Mouse (Mus musculus): ENCODE measurements around the gene Fgfr2. TPM values are rescaled to one million over a fixed set of nuclear protein-coding genes. Genes with fewer than 3 reads are reported as not detected.

Fgfr2 gene
- polyA plus RNA-seq, 1 experiment from 2014 or later, result 11.4 TPM

DNA sequence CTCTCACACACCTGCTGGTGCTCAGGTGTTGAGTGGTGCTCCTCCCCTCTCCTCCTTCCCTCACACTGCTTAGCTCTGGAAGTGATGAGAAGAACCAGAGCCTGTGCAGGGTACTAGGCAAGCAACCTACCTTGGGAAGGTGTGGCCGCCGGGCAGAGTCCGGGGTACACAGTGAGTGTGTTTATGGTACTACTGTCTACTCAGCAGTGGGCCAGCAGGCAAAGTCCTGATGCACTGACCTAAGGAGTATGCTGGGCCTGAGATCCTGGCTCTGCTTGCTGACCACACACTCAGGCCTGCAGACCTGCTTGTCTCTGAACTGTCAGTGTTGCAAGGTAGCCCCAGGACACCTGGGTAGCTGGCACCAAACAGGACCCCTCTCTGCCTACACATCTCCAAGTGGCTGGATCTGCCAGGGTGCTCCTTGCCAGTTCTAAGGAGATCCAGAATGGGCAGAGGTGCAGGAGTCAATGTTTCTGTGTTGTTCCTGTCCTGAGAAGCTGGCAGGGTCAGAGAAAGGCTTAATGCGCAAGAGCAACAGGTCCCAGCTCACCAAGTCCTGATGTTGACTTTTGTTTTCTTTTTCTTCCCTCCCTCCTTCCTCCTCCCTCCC, 2488.8 kb downstream of the Fgfr2 start:
- Histone ChIP-seq H3K9ac (ENCODE audit: low read depth, low read length) (no peak overlapping the region), H3K9me3 (replicated peaks; ENCODE audit: control insufficient read depth, low read length) (no peaks in the 10 kb centered on the region)
- no peak for ATAC-seq (ENCODE audit: low read depth)

DNA sequence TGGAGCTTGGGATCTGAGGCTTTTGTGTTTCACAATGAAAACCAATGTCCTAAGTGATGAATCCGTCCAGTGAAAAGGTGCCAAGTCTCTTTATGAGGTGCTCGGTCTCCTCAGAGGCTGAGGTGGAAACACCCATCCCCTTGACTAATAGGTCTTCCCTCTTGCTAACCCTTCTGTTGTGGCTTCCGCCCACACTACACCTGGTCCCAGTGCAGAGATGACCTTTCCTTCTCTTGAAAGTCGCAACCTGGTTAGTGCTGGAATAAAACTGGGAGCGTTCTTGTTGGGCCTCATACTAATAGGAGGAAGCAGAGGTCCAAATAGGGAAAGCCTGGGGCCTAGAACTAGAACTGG, 2490.8 kb downstream of the Fgfr2 start:
- no peak overlapping the region for H3K4me2 ChIP-seq (ENCODE audit: low read depth, low read length)
- H3K9me3 ChIP-seq (replicated peaks; ENCODE audit: control insufficient read depth, low read length), result no peaks in the 10 kb centered on the region
- no peaks in the 10 kb centered on the region for H3K36me3 ChIP-seq (ENCODE audit: control insufficient read depth, insufficient read depth)
- no peak overlapping the region for H3K4me3 ChIP-seq (ENCODE audit: low read depth, low read length)
- no peak overlapping the region for H3K27ac ChIP-seq (ENCODE audit: low read length)
- WGBS (ENCODE audit: insufficient replicate concordance), result 66% methylated on average over 5 of the region's 5 CpGs
- ATAC-seq (ENCODE audit: low read depth), result no peak
- peaks cover 8% of the 10 kb centered on the region for H3K4me1 ChIP-seq (ENCODE audit: control insufficient read depth, low read depth, low read length)
- H3K27me3 ChIP-seq (ENCODE audit: control insufficient read depth, insufficient read depth, low read depth, low read length), result no peaks in the 10 kb centered on the region
- H3K9ac ChIP-seq (ENCODE audit: low read depth, low read length), result no peak overlapping the region

More for the DNA sequence above, 2488.8 kb downstream of the Fgfr2 start:
- no peaks in the 10 kb centered on the region for H3K36me3 ChIP-seq (ENCODE audit: control insufficient read depth, insufficient read depth)
- no peaks in the 10 kb centered on the region for H3K27me3 ChIP-seq (ENCODE audit: control insufficient read depth, insufficient read depth, low read depth, low read length)
- no peak overlapping the region for H3K4me3 ChIP-seq (ENCODE audit: low read depth, low read length)
- H3K27ac ChIP-seq (ENCODE audit: low read length), result no peak overlapping the region
- WGBS (ENCODE audit: insufficient replicate concordance), result 86% methylated on average over 4 of the region's 4 CpGs
- H3K4me2 ChIP-seq (ENCODE audit: low read depth, low read length), result no peak overlapping the region
- peaks cover 8% of the 10 kb centered on the region for H3K4me1 ChIP-seq (ENCODE audit: control insufficient read depth, low read depth, low read length)

DNA sequence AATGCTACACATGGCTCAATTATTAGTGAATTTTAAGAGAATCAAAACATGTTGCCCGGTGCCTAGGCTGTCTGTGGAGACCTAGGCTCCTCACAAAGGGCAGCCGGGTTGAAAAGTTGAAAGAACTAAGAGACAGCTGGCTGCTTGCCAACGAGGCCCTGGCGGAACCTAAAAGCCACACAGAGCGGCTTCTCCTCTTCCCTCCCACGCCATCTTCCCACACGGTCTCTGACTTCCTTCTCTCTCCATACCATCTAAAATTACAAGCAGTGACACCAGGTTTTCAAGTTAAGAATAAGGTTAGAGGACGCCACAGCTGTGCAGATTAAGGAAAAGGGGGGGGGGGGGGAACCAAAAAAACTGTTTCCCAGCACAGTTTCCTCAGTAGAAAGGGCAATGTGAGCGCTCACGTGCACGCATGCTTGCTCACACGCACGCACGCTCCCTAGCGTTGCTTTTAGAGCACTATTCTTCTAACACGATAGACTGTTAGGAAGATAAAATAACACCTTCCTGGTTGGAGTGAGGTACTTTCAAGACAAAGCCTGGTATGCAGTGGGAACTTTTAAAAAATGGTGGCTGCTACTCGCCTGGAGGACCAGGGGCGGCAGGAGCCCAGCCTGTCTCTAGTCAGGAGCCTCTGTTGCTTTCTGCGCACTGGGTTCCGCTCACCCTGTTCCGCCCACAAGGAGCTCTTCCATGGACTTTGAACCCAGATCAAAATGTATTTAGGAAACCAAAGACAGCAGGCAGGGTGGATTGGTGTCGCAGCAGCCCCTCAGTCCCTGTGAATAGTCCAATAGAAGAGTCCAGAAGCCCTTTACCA, 2491.4 kb downstream of the Fgfr2 start:
- Histone ChIP-seq H3K27ac (ENCODE audit: low read length) (no peak overlapping the region), H3K9ac (ENCODE audit: low read depth, low read length) (no peak overlapping the region), H3K4me1 (ENCODE audit: control insufficient read depth, low read depth, low read length) (peaks cover 8% of the 10 kb centered on the region; the same call in 1 of the 2 replicates), H3K4me3 (ENCODE audit: low read depth, low read length) (no peak overlapping the region), H3K4me2 (ENCODE audit: low read depth, low read length) (no peak overlapping the region), H3K27me3 (ENCODE audit: control insufficient read depth, insufficient read depth, low read depth, low read length) (no peaks in the 10 kb centered on the region), H3K9me3 (replicated peaks; ENCODE audit: control insufficient read depth, low read length) (no peaks in the 10 kb centered on the region), H3K36me3 (ENCODE audit: control insufficient read depth, insufficient read depth) (no peaks in the 10 kb centered on the region)
- ATAC-seq (ENCODE audit: low read depth), result no peak
- WGBS (ENCODE audit: insufficient replicate concordance), result 52% methylated on average over 22 of the region's 22 CpGs

DNA sequence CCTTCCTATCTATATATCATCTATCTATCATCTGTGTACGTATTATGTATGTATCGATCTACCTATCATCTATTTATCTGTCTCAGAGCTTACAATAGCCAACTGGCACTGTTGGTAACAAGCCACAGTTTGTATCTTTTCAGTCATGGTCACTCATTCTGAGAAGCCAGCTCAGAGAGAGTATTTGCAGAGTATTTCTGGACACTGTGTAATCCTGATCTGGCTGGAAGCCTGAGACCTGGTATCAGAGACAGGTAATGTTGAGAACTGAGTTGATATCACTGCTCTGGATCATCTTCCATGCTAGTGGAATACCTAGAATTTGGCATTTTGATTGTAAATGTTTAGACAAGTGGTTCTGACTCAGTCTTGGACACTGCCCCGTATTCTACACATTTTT, 2492.2 kb downstream of the Fgfr2 start:
- WGBS (ENCODE audit: insufficient replicate concordance), result 64% methylated on average over 3 of the region's 3 CpGs
- Histone ChIP-seq H3K4me1 (ENCODE audit: control insufficient read depth, low read depth, low read length) (peaks cover 8% of the 10 kb centered on the region; the same call in 1 of the 2 replicates), H3K4me2 (ENCODE audit: low read depth, low read length) (no peak overlapping the region), H3K4me3 (ENCODE audit: low read depth, low read length) (no peak overlapping the region), H3K9me3 (replicated peaks; ENCODE audit: control insufficient read depth, low read length) (no peaks in the 10 kb centered on the region), H3K36me3 (ENCODE audit: control insufficient read depth, insufficient read depth) (no peaks in the 10 kb centered on the region), H3K9ac (ENCODE audit: low read depth, low read length) (no peak overlapping the region), H3K27ac (ENCODE audit: low read length) (no peak overlapping the region), H3K27me3 (ENCODE audit: control insufficient read depth, insufficient read depth, low read depth, low read length) (no peaks in the 10 kb centered on the region)
- no peak for ATAC-seq (ENCODE audit: low read depth)

DNA sequence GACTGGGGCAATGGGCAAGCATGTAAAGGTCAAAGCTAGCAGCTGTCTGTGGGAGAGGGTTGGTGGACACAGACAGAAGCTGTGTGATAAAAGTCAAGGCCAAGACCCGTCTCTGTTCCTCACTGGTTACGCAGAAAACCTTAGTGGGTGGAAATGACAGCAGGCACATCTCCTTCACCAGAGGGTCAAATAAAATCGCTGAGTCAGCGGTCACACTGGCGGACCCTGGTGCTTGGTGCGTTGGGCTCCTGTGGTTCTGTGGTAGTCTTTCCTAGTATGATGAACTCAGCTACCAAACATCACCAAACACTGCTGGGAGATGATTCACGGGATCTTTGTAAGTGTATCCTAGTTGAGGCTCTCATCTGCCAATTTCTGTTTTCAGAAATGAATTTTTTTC, 2493.2 kb downstream of the Fgfr2 start:
- H3K27ac ChIP-seq (ENCODE audit: low read length), result no peak overlapping the region
- no peaks in the 10 kb centered on the region for H3K27me3 ChIP-seq (ENCODE audit: control insufficient read depth, insufficient read depth, low read depth, low read length)
- H3K4me2 ChIP-seq (ENCODE audit: low read depth, low read length), result no peak overlapping the region
- no peaks in the 10 kb centered on the region for H3K36me3 ChIP-seq (ENCODE audit: control insufficient read depth, insufficient read depth)
- WGBS (ENCODE audit: insufficient replicate concordance), result 67% methylated on average over 7 of the region's 7 CpGs
- H3K9ac ChIP-seq (ENCODE audit: low read depth, low read length), result no peak overlapping the region
- no peaks in the 10 kb centered on the region for H3K9me3 ChIP-seq (replicated peaks; ENCODE audit: control insufficient read depth, low read length)
- no peak for ATAC-seq (ENCODE audit: low read depth)
- no peak overlapping the region for H3K4me3 ChIP-seq (ENCODE audit: low read depth, low read length)
- peaks cover 8% of the 10 kb centered on the region; the same call in 1 of the 2 replicates for H3K4me1 ChIP-seq (ENCODE audit: control insufficient read depth, low read depth, low read length)

DNA sequence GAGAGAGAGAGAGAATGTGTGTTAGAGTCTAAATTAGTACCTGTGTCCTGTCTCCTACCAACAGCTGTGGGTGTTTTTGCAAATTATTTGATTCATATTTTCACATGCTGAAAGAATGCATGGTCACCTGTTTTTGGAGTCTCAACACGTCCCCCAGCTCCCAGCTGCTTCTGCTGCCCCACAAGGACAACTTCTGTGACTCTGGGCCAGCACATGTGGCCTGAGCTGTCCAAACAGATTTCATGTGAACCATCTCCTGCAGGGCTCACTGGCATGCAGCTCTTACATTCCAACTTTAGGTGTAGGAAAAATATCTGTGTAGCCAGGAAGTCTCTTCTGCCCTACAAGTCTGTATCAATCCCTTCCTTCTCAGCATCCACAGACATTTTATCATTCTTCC, 2494.5 kb downstream of the Fgfr2 start:
- WGBS (ENCODE audit: insufficient replicate concordance), result 16% methylated on average over 1 of the region's 1 CpGs
- no peaks in the 10 kb centered on the region for H3K27me3 ChIP-seq (ENCODE audit: control insufficient read depth, insufficient read depth, low read depth, low read length)

DNA sequence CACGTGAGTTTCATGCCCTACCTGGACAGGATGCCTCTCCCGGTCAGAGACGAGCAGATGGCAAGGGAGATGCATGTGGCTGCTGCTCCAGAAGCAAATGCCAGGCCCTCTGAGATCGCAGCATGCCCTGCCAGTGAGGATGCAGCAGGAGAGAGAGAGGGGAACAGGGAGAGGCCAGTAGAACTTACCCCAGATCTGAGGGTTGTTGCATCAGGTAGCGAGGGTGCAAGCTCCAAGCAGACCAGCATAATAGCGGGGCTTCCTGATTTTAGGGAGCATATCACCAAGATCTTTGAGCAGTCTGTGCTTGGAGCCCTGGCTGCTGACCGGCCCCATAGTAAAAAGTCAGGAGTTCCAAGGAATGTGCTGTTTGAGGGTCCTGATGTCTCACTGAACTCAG, 2497.8 kb downstream of the Fgfr2 start:
- H3K4me3 ChIP-seq (ENCODE audit: low read depth, low read length), result no peak overlapping the region
- H3K27ac ChIP-seq (ENCODE audit: low read length), result no peak overlapping the region
- no peaks in the 10 kb centered on the region for H3K27me3 ChIP-seq (ENCODE audit: control insufficient read depth, insufficient read depth, low read depth, low read length)
- no peak overlapping the region for H3K4me2 ChIP-seq (ENCODE audit: low read depth, low read length)
- no peaks in the 10 kb centered on the region for H3K36me3 ChIP-seq (ENCODE audit: control insufficient read depth, insufficient read depth)
- 63% methylated on average over 7 of the region's 7 CpGs for WGBS (ENCODE audit: insufficient replicate concordance)
- H3K4me1 ChIP-seq (ENCODE audit: control insufficient read depth, low read depth, low read length), result no peaks in the 10 kb centered on the region
- no peaks in the 10 kb centered on the region for H3K9me3 ChIP-seq (replicated peaks; ENCODE audit: control insufficient read depth, low read length)
- no peak for ATAC-seq (ENCODE audit: low read depth)
- no peak overlapping the region for H3K9ac ChIP-seq (ENCODE audit: low read depth, low read length)

More for the DNA sequence above, 2494.5 kb downstream of the Fgfr2 start:
- Histone ChIP-seq H3K27ac (ENCODE audit: low read length) (no peak overlapping the region), H3K4me2 (ENCODE audit: low read depth, low read length) (no peak overlapping the region), H3K9ac (ENCODE audit: low read depth, low read length) (no peak overlapping the region), H3K4me3 (ENCODE audit: low read depth, low read length) (no peak overlapping the region), H3K36me3 (ENCODE audit: control insufficient read depth, insufficient read depth) (no peaks in the 10 kb centered on the region), H3K9me3 (replicated peaks; ENCODE audit: control insufficient read depth, low read length) (no peaks in the 10 kb centered on the region), H3K4me1 (ENCODE audit: control insufficient read depth, low read depth, low read length) (peaks cover 8% of the 10 kb centered on the region; the same call in 1 of the 2 replicates)
- no peak for ATAC-seq (ENCODE audit: low read depth)

DNA sequence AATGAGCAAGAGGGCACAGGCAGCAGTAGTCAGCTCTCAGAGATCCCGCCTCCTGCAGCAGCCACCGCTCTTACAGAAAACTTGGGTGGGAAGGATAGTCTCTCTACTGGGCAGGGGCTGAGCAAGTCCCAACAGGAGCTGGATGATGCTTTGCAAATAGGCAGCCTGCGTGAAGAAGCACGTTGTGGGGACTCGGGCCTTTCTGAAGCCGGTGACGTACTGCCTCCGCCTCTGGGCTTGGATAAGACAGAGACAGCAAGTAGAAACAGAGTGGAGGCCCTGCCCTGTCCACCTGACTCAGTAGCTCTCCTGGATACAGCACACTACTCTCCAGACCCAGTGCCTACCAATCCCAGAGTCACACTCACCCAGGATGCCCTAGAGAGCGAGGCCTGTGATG, 2498.9 kb downstream of the Fgfr2 start:
- Histone ChIP-seq H3K27me3 (ENCODE audit: control insufficient read depth, insufficient read depth, low read depth, low read length) (no peaks in the 10 kb centered on the region), H3K27ac (ENCODE audit: low read length) (no peak overlapping the region), H3K9ac (ENCODE audit: low read depth, low read length) (no peak overlapping the region), H3K4me1 (ENCODE audit: control insufficient read depth, low read depth, low read length) (no peaks in the 10 kb centered on the region), H3K36me3 (ENCODE audit: control insufficient read depth, insufficient read depth) (no peaks in the 10 kb centered on the region), H3K4me3 (ENCODE audit: low read depth, low read length) (no peak overlapping the region), H3K4me2 (ENCODE audit: low read depth, low read length) (no peak overlapping the region), H3K9me3 (replicated peaks; ENCODE audit: control insufficient read depth, low read length) (no peaks in the 10 kb centered on the region)
- WGBS (ENCODE audit: insufficient replicate concordance), result 85% methylated on average over 9 of the region's 9 CpGs
- ATAC-seq (ENCODE audit: low read depth), result no peak

DNA sequence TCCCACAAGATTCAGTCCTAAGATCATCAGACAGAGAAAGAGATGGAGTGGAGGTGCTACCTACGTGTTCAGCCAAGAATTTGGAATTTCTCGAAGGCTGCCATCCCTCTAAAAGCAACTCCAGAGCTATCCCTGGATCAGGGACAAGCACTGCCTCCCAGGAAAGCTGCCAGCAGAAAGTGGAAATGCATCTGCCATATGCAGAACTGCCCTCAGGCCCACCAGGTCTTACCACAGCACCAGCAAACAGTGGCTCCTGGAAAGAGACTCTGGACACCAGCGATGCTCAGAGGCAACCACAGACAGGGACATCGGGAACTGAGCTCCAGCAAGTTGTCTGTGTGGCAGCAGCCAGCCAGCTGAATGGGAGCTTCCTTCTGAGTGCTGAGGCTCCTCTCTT, 2500.8 kb downstream of the Fgfr2 start:
- H3K36me3 ChIP-seq (ENCODE audit: control insufficient read depth, insufficient read depth), result no peaks in the 10 kb centered on the region
- no peak for ATAC-seq (ENCODE audit: low read depth)
- H3K4me1 ChIP-seq (ENCODE audit: control insufficient read depth, low read depth, low read length), result no peaks in the 10 kb centered on the region
- H3K9ac ChIP-seq (ENCODE audit: low read depth, low read length), result no peak overlapping the region
- no peak overlapping the region for H3K4me3 ChIP-seq (ENCODE audit: low read depth, low read length)
- H3K27ac ChIP-seq (ENCODE audit: low read length), result no peak overlapping the region
- 72% methylated on average over 4 of the region's 4 CpGs for WGBS (ENCODE audit: insufficient replicate concordance)
- no peaks in the 10 kb centered on the region for H3K9me3 ChIP-seq (replicated peaks; ENCODE audit: control insufficient read depth, low read length)
- no peak overlapping the region for H3K4me2 ChIP-seq (ENCODE audit: low read depth, low read length)
- H3K27me3 ChIP-seq (ENCODE audit: control insufficient read depth, insufficient read depth, low read depth, low read length), result no peaks in the 10 kb centered on the region
